Mouse (Mus musculus) lung, postnatal 36 days (tissue): ENCODE data around the gene Adprhl1.

ENCODE experiments used
- DNase-seq: peaks from one replicate; pipeline ENCODE4 v3.0.0; 2022; ENCODE audit warnings: mixed read lengths

The Adprhl1 gene

DNA sequence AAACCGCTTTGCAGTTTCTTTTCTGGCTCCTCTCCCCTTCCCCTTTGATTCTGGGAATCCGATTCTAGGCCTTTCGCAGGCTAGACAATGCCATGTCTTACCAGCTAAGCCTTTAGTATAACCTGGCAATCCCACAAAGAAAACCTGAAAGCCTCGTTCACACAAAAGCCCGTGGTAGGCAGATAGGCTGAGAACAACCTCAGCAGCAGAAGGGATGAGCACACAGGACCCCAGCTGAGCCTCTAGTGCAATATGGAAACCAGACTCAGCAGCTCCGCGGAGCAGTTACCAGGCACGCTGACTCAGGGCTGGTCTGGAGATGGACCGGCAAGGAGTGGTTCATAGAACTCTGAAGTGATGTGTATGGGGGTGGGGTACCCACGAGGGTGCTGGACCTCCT, 59.1 kb downstream of the Adprhl1 start:
- DNase-seq, result no peak

DNA sequence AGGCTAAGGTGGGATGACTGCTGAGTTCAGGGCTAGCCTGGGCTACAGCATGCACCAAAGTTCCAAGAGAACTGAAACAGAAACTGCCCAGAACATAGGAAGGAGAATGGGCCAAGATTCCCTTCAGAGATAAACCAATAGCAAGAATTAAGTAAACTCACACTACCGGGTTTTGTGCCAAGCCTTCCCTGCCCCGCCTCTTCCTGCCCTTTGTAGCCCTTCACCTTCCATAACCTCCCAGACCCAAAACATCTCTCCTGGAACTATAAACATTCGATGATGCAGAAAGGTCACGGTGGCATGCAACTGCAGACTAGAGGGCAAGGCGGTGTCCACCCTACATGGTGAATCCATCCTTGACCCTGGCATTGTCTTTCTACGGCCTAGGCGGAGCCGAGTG, 63.7 kb downstream of the Adprhl1 start:
- peak; percentile 89 for DNase-seq

DNA sequence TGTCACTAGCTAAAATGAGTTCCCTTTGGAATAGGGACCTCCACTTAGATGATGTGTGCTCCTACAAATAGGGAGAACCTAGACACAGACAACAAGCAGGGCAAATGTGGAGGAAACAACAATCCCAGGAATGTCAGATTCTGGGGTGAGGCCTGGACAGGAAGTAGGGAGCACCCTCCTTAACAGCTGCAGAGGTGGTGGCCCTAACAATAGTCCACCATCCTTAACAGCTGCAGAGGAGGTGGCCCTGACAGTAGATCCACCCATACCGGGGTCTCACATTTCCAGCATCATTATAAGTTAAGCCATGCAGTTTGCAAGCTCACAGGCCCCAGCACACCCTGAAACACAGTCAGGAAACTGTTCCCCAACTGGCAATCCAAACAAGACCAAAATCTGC, 65.1 kb downstream of the Adprhl1 start:
- no peak for DNase-seq

DNA sequence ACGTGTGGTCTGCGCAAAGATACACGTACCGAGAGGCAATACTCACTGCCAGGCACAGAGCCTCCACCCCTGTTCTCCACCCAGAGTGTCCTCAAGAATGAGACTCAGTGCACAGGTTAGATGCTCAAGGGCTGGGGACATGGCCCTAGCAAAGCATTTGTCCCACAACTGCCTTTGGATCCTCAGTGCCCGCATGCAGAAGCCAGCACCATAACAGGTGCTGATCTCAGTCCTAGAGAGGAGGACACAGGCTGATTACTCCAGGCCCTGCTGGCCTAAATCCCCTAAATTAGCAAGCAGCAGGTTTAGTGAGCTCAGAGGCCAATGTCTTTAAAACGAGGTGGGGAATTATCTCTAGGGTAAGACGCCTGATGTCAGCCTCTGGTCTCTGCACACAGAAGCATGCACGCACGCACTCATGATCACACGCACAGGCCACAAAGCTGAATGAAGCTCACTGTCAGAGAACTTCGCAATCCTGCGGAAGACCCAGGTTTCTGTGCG, 65.9 kb downstream of the Adprhl1 start:
- no peak for DNase-seq

DNA sequence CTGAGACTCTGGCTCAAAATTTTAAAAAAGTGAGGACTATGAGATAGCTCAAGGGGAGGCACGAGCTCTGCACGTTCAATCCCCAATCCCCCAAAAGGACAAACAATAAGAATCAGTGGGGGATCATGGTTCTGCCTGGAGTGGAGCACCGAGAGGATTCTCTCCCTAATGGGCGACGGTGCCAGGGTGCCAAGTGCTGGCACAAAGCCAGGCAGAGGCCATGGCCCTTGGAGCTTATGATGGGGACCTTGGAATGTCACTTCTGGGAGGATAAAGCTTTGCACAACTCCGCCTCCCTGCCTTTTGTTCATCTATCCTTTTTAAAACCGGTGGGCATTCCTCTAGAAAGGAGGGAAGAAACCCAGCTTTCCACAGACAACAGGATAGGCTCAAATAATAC, 66.3 kb downstream of the Adprhl1 start:
- DNase-seq, result no peak

DNA sequence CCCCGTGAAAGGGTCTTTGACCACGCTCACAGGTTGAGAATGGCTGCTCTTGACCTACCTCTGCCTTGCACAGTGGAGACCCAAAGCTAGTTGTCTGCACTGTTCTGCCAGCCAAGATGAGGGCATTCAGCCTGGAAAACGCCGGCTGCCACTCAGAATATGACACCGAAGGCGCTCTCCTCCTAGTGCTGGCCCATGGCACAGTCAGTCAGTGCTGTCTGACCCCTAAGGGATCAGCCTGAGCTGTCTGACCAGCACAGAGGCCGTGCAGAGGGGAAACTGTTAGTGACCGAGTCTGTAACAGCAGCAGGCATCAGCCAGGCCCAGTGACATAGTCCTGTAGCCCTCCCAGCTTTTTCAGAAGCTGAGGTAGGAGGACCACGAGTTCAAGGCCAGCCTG, 66.7 kb downstream of the Adprhl1 start:
- DNase-seq, result no peak

DNA sequence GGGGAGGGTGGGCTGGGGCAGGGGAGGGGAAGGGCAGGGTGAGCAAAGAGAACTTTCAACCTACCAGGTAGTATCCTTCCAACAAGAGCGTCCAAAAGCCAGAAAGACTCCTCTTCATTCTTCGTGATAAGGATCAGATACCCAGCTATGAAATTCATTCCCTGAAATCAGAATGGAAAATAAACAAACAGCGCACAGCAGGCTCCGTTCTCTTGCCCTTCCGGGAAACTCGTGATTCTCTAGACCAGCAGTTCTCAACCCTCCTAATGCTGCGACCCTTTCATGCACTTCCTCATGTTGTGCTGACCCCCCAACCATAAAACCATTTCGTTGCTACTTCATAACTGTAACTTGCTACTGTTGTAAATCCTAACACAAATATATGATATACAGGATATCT, 67.1 kb downstream of the Adprhl1 start:
- peak; percentile 52 for DNase-seq

DNA sequence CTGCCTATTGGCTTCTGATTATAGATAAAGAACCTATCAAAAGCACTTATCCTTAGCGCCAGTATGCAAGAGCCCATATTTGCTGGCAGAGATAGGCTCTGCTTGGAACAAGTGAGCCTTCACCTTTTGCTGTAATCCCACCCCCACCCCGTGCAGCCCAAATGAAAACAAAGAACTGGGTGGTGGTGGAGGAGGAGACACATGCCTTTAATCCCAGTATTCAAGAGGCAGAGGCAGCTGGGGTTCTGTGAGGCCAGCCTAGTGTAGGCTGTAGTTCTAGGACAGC, 72.3 kb downstream of the Adprhl1 start:
- DNase-seq, result no peak

DNA sequence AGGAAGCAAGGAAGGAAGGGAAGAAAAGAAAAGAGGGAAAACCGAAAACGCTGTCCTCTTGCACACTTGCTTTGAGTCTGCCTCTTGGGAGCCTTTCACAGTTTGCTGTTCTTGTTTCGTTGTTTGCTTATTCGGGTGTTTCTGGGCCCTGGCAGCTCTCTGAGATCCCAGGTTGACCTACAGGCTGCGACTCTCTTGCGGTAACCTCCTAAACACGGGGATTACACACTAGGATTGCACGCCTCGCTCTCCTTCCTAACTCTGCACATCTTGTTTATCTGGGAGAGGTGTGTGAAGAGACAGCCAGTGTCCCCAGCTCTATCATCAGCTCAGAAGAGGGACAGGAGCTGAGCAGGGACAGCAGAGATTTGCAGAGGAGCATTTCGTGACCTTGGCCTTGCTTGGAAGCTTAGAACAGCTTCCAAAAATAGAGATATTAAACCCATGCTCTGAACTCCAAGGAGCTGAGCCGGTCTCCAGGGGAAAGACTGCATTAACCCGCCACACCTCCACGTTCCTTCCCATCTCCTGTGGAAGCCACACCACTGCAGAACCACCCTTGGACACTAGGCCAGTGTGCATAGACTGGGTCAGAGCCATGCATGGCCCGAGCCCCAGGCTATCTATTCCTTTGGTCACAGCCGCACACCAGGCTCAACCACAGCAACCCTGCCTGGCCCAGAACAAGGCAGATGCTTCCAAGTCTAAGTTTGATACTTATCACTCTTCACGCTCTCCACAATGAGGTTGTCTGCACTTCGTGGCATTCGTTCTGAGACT, 72.9 kb downstream of the Adprhl1 start:
- DNase-seq, result no peak

DNA sequence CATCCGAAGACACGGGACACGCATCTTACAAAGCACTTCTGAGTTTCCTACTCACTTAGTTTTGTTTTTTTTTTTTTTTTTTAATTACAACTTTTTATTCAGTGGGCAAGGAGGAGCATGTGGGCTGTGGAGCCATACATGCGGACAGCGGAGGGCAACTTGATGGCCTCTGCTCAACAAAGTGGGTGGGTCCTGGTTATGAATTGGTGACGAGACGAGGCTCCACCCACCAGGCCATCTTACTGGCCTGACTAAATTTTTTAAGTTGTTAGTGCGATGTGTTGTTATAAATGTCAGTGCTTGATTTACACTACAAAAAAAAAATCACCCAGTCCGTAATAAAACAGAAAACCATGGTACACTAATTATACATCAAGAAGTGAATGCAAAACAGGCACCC, 73.6 kb downstream of the Adprhl1 start:
- DNase-seq, result peak; percentile 42

DNA sequence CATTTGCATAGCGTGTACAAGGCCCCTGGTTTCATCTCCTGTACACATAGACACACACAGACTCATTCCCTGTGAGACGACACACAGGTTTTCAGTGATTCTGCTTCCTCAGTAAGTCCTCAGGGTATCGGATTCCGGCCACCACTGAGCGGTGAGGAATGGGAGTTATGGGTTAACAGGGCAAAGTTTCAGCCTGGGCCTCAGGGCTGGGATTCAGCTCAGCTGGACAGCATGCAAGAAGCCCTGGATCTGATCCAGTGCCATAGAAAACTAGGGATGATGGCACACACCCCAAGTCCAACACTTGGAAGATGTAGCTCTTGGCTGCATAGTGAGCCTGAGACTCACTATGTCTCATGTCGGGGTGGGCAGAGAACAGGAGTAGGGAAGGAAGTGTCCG, 74.0 kb downstream of the Adprhl1 start:
- no peak for DNase-seq

DNA sequence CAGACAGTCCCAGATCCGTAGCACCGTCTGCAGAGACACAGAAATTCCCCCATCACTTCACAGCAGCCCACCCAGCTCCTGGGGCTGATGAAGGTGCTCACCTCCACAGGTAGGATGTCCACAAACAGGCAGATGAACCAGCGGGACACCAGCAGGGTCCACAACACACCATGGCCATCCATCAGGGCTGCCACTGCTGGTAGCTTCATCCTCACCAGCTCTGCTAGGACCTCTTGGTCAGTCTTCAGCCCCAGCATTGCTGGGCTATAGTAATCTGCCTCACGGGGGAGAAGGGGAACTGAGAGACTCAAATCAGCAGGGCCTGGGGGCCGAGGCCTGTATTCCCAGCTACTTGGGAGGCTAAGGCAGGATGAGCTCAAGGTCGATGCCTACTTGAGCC, 74.5 kb downstream of the Adprhl1 start:
- DNase-seq, result no peak

DNA sequence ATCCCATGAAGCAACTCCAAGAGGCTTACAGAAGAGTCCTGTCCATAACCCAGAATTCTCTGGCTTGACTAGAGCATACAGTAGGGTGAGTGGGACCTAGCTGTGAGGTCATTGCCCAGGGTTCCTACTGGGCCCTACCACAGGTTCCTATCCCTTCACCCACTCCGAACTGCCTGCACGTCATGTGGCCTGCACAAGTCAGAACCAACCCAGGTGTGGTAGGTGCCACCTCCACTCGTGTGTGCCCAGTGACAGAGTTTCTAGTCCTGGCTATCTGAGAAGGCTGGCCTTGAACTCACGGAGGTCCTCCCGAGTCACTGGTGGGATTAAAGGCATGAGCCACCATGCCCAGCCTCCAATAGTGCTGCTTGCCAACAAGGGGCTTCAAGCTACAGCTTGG, 75.8 kb downstream of the Adprhl1 start:
- DNase-seq, result no peak

DNA sequence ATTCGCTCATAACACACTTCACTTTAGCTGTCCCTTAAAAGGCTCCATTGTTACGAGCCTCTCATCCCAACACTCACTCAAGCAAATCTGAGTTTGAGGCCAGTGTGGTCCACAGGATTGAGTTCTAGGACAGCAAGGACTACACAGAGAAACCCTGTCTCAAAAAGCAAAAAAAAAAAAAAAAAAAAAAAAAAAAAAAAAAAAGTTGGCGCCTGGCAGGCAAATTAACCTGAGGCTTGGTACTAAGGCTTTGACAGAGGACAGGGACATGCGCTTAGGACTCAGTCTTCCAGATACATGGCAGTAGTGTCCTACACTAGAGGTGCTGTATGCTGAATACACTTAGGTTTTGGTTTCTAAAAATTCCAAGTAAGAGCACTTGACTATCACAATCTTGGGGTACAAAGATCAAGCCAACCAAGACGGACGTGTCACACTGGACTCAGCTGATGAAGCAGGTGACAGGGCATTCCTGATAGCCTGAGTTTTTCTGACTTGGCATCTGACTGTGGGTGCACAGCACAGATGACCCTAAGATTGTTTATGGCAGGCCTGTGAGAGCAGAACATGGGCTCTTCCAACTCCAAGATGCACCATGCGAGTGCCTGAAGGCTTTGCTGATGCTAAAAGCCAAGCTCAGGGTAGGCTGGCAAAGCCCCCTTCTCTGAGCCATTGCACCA, 76.6 kb downstream of the Adprhl1 start:
- DNase-seq, result no peak

DNA sequence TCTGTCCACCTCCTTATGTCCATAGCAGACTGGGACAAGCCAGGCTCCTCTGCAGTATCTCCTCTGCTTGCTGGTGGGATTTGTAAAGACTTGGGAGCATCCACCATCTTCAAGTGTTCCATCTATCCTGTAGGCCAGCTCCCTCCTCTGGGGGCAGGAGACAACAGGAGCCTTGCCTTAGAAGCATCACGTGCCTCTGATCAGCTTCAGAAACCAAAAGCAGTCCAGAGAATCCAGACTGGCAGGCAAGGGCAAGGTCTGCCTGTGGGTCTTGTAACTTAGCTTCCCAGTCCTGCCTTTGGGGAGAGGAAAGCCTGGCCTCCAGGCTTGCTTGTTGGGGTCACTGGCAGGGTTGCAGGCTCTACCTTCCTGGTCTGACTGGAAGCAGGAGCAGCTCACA, 78.3 kb downstream of the Adprhl1 start:
- DNase-seq, result no peak

DNA sequence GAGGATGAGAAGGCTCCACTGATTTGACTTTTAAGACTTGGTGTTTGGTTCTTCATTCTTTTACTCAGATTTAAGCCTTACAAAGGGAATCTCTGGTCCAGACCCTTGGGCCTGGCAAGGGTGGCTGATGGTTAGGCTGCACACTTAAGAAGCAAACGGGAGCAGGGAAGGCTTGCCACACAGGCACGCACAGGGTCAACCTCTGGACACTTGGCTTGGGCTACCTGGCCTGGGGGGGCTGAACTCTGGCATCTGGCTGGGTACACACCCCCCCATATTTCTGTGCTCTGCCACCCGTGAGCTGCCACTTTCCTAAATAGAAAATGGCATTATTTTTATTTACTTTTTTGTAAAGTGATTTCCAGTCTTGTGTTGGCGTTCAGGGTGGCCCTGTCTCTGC, 79.2 kb downstream of the Adprhl1 start:
- no peak for DNase-seq

DNA sequence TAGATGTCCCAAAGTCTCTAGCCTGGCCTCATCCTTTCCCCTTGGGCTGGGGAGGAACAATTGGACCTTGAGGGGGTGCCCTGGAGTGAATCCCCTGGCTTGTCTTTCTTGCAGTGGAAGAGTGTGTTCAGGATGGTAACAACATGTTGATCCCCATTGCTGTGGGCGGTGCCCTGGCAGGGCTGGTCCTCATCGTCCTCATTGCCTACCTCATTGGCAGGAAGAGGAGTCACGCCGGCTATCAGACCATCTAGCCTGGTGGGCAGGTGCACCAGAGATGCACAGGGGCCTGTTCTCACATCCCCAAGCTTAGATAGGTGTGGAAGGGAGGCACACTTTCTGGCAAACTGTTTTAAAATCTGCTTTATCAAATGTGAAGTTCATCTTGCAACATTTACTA, 79.7 kb downstream of the Adprhl1 start:
- no peak for DNase-seq
